Mouse (Mus musculus) monocyte, adult 2 months (primary cell): ENCODE data around the gene Fabp7.
A peak's percentile ranks its signal among the peaks of the same experiment; 100 is the strongest.

ENCODE experiments used
- DNase-seq, 2 experiments: peaks; one replicate each; pipeline ENCODE4 v3.0.0; 2022; ENCODE audit warnings: low spot score in 2 of 2, low read depth in 1 of 2

Gene Fabp7

DNA sequence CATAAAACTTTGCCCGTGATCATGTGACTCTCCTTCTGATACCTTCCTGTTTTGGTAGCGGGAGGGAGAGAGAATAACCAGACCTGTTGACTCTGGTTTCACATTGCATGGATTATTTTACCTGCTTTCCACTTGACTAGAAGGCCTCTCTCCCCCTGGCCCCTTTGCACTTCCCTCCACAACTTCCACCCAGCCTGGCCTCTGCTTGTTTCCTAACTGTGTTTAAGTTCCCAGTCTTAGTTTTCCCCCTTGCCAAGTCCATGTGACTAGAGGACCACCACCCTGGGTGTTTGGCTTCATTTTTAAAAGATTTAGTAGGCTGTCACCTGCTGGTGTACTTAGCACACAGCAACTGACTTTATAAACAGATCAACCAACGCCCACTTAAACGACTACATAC lies 11.4 kb downstream of the Fabp7 start:
- peak in 1 of 2 experiments; percentile 16 for DNase-seq

GRCm38 (mm10) chr10:57799486-57799885 lies 14.8 kb downstream of the Fabp7 start:
- DNase-seq, result peak in 1 of 2 experiments; percentile 13

DNA sequence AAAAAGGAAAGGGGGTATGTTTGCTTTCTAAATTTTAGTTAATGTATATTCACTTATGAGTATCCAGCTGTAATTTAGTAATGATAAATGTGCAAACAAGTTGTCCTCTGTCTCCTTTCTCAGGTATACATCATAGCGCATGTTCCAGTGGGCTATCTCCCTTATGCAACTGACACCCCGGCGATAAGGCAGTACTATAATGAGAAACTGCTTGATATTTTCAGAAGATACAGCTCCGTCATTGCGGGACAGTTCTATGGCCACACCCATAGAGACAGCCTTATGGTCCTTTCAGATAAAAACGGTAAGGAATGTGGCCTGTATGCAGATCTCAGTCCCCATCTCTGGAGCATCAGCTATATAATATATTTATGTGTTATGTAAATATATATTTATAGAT lies 23.1 kb downstream of the Fabp7 start:
- DNase-seq, result no peak

GRCm38 (mm10) chr10:57812161-57812856 lies 27.6 kb downstream of the Fabp7 start:
- no peak for DNase-seq

DNA sequence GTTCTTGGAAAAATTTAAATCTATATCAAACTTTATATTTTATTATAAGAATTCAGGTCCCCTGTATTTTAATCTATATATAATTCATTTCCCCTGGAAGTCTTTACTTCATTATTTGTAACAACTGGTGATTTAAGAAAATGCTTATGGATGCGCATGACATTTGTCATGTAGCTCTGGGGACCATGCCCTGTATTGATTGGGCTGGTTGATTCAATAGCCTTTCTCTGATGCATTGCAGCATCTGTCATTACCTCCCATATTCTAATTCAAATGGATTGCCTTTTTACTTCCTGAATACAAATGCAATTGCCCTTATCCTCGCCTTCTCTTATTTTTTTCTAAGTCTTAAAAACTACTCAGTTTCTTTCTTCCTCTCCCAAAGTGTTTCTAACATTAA lies 29.6 kb downstream of the Fabp7 start:
- no peak for DNase-seq

DNA sequence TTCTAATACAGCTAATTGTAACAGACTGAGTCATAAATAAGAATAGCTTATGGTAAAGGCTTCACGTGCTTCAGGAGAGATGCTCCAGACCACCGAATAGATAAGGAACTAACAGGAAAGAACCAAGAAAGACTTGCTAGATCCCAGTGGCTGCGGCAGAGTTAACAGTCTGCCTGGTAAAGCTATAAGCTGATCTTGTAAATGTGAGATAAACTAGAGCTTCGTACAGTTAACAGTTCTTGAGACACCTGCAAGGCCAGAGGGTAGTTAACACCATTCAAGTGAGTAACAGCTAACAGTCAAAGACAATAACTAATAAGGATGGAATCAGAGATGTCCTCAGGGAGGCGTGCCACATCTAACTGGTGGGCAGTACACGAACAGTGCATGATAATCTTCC lies 31.2 kb downstream of the Fabp7 start:
- DNase-seq, result no peak

GRCm38 (mm10) chr10:57819209-57819608 lies 34.5 kb downstream of the Fabp7 start:
- DNase-seq, result no peak

DNA sequence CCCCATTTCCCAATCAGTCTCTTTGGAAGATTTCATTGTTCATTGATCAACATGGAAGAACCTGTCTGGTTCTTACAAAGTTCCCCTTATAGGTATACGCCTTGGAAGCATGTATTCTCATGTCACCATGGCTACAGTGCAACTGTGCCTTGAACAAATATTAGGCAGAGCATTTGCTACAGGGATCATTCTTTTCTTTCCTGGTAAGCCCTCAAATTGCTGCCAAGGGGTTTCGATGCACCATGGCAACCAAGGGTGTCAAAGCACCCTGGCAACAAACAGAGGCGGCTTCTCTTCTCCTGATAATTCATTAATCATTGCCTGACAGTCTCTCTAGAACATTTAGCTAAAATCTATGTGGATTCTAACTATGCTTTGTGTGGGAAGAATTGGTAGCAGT lies 37.8 kb downstream of the Fabp7 start:
- no peak for DNase-seq

DNA sequence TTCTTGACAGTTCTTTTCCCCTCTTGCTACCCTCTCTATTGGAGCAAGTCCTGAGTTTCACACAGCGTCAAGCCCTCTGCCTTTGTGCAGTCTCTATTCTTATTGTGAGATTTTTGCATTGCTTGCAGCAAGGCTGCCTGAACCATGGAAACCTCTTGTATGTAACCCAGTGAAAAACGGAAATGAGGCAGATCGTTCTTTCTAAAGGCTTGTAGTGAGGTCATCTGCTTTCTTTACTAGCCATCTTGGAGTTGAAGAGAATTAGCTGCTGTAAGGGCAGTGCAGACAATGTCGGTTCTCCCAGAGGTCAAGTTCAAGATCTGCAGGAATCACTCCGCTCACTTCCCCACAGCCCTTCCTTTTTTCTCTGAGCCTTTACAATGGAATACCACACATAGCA lies 44.0 kb downstream of the Fabp7 start:
- DNase-seq, result no peak

DNA sequence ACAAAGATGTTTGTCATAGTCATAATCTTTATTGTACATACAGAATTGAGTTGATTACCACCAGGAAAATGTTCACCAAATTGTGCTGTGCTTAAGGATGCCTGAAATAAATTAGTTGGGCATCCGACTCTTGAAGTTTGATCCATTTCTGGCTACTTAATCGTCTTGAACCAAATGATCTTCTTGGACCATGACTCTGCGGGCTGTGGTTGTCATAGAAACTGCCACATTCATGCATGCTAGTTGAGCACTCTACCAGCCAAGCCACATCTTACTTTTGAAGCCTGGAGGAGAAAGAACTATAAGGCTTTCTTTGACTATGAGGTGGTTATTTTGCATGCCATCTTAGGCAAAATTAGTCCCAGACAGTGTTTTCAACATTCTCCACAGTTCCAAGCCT lies 44.9 kb downstream of the Fabp7 start:
- DNase-seq, result no peak

- peak in 1 of 2 experiments; percentile 1 for DNase-seq
Observed at GRCm38 (mm10) chr10:57835094-57835493, 50.4 kb downstream of the Fabp7 start.

DNA sequence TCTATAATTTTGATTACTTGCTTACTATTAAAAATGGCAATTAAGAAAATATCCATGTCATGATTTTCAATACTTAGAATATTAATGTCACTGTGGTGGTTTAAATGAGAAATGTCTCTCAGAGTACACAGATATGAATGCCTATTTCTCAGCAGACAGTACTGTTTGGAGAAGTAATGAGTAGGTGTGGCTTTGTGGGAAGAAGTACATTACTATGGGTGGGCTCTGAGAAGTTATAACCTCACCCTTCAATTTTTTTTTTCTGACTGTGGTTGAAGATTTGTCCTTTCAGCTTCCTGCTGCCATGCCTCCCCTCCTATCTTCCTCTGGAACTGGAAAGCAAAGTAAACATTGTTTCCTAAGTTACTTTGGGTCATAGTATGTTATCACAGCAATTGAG lies 51.3 kb downstream of the Fabp7 start:
- no peak for DNase-seq
